Mouse (Mus musculus) embryo, embryonic 9.5 days (tissue): ENCODE results near the gene Ahdc1.
A peak's percentile ranks its signal among the peaks of the same experiment; 100 is the strongest.
"Not testable (repeated sequence)": the region's sequence is repeated elsewhere in the genome, so short reads cannot be mapped to it uniquely, and the experiment has no call there.

ENCODE experiments used
- DNase-seq: peaks from one replicate; pipeline ENCODE4 v3.0.0-alpha.2; 2017; ENCODE audit errors: extremely low spot score

Gene Ahdc1

GRCm38 (mm10) chr4:133079416-133080113 is 68.5 kb downstream of the Ahdc1 start:
- DNase-seq = no peak

- DNase-seq = no peak
These were observed 69.8 kb downstream of the Ahdc1 start for GRCm38 (mm10) chr4:133080862-133081261.

- DNase-seq = no peak
These were observed 71.2 kb downstream of the Ahdc1 start for GRCm38 (mm10) chr4:133082216-133082773.

GRCm38 (mm10) chr4:133083991-133084861 is 73.2 kb downstream of the Ahdc1 start:
- no peak for DNase-seq

- no peak for DNase-seq
These were observed 74.1 kb downstream of the Ahdc1 start for GRCm38 (mm10) chr4:133085011-133085782.

- DNase-seq = peak; percentile 56
These were observed 74.8 kb downstream of the Ahdc1 start for GRCm38 (mm10) chr4:133085783-133086342.

GRCm38 (mm10) chr4:133087177-133087714 is 76.2 kb downstream of the Ahdc1 start:
- no peak for DNase-seq

- DNase-seq = no peak
These were observed 76.8 kb downstream of the Ahdc1 start for GRCm38 (mm10) chr4:133087835-133088234.

GRCm38 (mm10) chr4:133089319-133089718 is 78.3 kb downstream of the Ahdc1 start:
- no peak for DNase-seq

GRCm38 (mm10) chr4:133089802-133090201 is 78.7 kb downstream of the Ahdc1 start:
- no peak for DNase-seq

- no peak for DNase-seq
These were observed 79.2 kb downstream of the Ahdc1 start for GRCm38 (mm10) chr4:133090276-133090719.

- DNase-seq = no peak
These were observed 79.8 kb downstream of the Ahdc1 start for GRCm38 (mm10) chr4:133090720-133091458.

GRCm38 (mm10) chr4:133091459-133091785 is 80.4 kb downstream of the Ahdc1 start:
- no peak for DNase-seq

GRCm38 (mm10) chr4:133092453-133092901 is 81.4 kb downstream of the Ahdc1 start:
- no peak for DNase-seq

GRCm38 (mm10) chr4:133093056-133093455 is 82.0 kb downstream of the Ahdc1 start:
- no peak for DNase-seq

GRCm38 (mm10) chr4:133093481-133094033 is 82.5 kb downstream of the Ahdc1 start:
- DNase-seq = no peak

- no peak for DNase-seq
These were observed 83.2 kb downstream of the Ahdc1 start for GRCm38 (mm10) chr4:133094255-133094654.

GRCm38 (mm10) chr4:133094936-133095733 is 84.1 kb downstream of the Ahdc1 start:
- peak; percentile 80 for DNase-seq

- not testable (repeated sequence) for DNase-seq
These were observed 84.6 kb downstream of the Ahdc1 start for GRCm38 (mm10) chr4:133095734-133096065.
